Comparison of ENCODE assay signal across 9 mouse cellular contexts in the genomic region with DNA sequence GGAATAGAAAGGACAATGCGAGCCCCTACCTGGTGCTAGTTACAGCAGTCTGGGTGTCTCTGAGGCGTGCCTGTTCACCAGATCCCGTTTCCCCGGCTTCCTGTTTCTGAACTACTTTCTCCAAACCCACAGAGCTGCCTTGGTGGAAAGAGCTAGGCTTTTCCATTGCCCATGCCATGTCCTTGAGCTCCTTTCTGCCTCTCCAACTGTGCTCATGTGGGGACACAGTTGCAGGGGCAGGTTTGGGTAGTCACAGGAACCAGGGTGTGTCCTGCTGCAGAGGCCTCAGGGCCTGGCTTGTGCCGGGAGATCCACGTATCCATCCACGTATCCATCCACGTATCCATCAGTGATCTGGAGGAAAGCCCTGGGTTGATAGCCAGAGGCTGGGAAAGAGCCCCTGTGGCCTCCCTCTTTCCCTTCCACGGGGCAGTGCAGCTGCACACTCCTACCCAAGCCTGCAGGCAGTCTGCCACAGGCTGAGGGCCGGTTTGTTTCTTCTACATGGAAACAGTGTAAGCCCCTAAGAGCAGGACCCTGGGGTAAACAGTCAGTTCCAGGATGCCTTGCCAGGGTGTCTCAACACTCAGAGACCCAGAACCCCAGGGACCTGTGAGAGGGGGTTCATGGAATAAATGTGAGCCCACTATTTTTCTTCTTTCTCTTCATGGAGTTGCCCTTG. TPM values are rescaled to one million over a fixed set of nuclear protein-coding genes. Genes with fewer than 3 reads are reported as not detected.
DNase-seq lines count a peak whose midpoint lies in the region; ATAC-seq and TF ChIP-seq lines count a peak whose summit lies in the region.
"Had no signal": no experiment of that assay in that cellular context is flagged by ENCODE, and none has a peak within 500 bp of the region (broad histone marks: within the 10 kb centered on the region; RNA-seq: fewer than 3 reads in every experiment).

No protein-coding gene starts in this region.

- H3K9ac ChIP-seq in forebrain, embryonic 11.5 days (ENCODE audit: low read length), result peak overlapping the region; percentile 3; the same call in 1 of the 2 replicates
- H3K9ac ChIP-seq in forebrain, embryonic 16.5 days (replicated peaks; ENCODE audit: low read depth, low read length), result no peak overlapping the region
- H3K9ac ChIP-seq in lung, embryonic 14.5 days, result 0 out of 2 replicates have a peak overlapping the region, but pooled peaks have one; percentile 18
- peak overlapping the region; percentile 59 for H3K9ac ChIP-seq in embryonic facial prominence, embryonic 13.5 days
- no peak overlapping the region for H3K9ac ChIP-seq in limb, embryonic 14.5 days (ENCODE audit: low read depth, low read length, severe bottlenecking)
- H3K9ac ChIP-seq: forebrain, postnatal 0 days had no signal

- no peaks in the 10 kb centered on the region for H3K9me3 ChIP-seq in forebrain, embryonic 11.5 days (ENCODE audit: control insufficient read depth, low read length)
- H3K9me3 ChIP-seq in forebrain, embryonic 16.5 days (ENCODE audit: control insufficient read depth, low read length), result no peaks in the 10 kb centered on the region
- H3K9me3 ChIP-seq in lung, embryonic 14.5 days (ENCODE audit: low read depth, low read length), result no peaks in the 10 kb centered on the region
- no peaks in the 10 kb centered on the region for H3K9me3 ChIP-seq in embryonic facial prominence, embryonic 13.5 days
- no peaks in the 10 kb centered on the region for H3K9me3 ChIP-seq in limb, embryonic 14.5 days (ENCODE audit: control insufficient read depth, low read length)

- no peak overlapping the region for H3K4me3 ChIP-seq in forebrain, embryonic 11.5 days (ENCODE audit: low read depth, low read length)
- H3K4me3 ChIP-seq in forebrain, embryonic 16.5 days (replicated peaks; ENCODE audit: low read length), result no peak overlapping the region
- H3K4me3 ChIP-seq in lung, embryonic 14.5 days (ENCODE audit: low read depth, low read length), result no peak overlapping the region
- no peak overlapping the region for H3K4me3 ChIP-seq in lung, adult 2 months (replicated peaks; ENCODE audit: extremely low read depth, low read depth, low read length)
- no peak overlapping the region for H3K4me3 ChIP-seq in embryonic facial prominence, embryonic 13.5 days
- H3K4me3 ChIP-seq in limb, embryonic 14.5 days (replicated peaks; ENCODE audit: low read length), result no peak overlapping the region

- no peak for ATAC-seq in forebrain, embryonic 11.5 days (replicated peaks; ENCODE audit: low FRiP score)
- ATAC-seq in forebrain, embryonic 16.5 days, result no peak
- ATAC-seq in lung, embryonic 14.5 days (ENCODE audit: insufficient read depth), result no peak
- ATAC-seq in embryonic facial prominence, embryonic 13.5 days (ENCODE audit: insufficient number of reproducible peaks, insufficient read depth, low FRiP score, low TSS enrichment, low read depth), result no peak
- ATAC-seq in limb, embryonic 14.5 days (ENCODE audit: low FRiP score, low read depth), result no peak
- ATAC-seq: forebrain, postnatal 0 days had no signal

- peaks cover 2% of the 10 kb centered on the region; the same call in 1 of the 2 replicates for H3K27me3 ChIP-seq in forebrain, embryonic 11.5 days (ENCODE audit: control insufficient read depth, insufficient read depth, low read length)
- H3K27me3 ChIP-seq in forebrain, embryonic 16.5 days (replicated peaks; ENCODE audit: control insufficient read depth, insufficient read depth, low read length), result no peaks in the 10 kb centered on the region
- no peaks in the 10 kb centered on the region; the same call in 1 of the 2 replicates for H3K27me3 ChIP-seq in lung, embryonic 14.5 days (ENCODE audit: insufficient read depth, low read length)
- H3K27me3 ChIP-seq in embryonic facial prominence, embryonic 13.5 days, result peaks cover 22% of the 10 kb centered on the region
- H3K27me3 ChIP-seq in limb, embryonic 14.5 days (ENCODE audit: control insufficient read depth, insufficient read depth, low read length), result no peaks in the 10 kb centered on the region

- TF ChIP-seq CTCF in lung, embryonic 14.5 days (IDR thresholded peaks at IDR 0.05; ENCODE audit: low read depth), result no peak
- no peak for TF ChIP-seq CTCF in lung, adult 2 months (IDR thresholded peaks at IDR 0.05; ENCODE audit: insufficient read depth, low read length)

- intact Hi-C loops in left cerebral cortex, postnatal 14 days (cut with DNase I), result no loop called here

- no peak for DNase-seq in forebrain, embryonic 11.5 days (ENCODE audit: low spot score)
- DNase-seq in lung, embryonic 14.5 days, result no peak
- no peak for DNase-seq in lung, adult 2 months
- DNase-seq in limb, embryonic 14.5 days (ENCODE audit: low spot score), result no peak
- DNase-seq in left cerebral cortex, postnatal 14 days (ENCODE audit: low spot score in 2 of 2), result no peak
- no peak for DNase-seq in frontal cortex, adult 2 months (ENCODE audit: extremely low spot score in 1 of 2, low spot score in 1 of 2)
- DNase-seq: forebrain, postnatal 0 days had no signal

- H3K27ac ChIP-seq in forebrain, embryonic 11.5 days (ENCODE audit: low read depth, low read length), result no peak overlapping the region
- no peak overlapping the region for H3K27ac ChIP-seq in forebrain, embryonic 16.5 days (ENCODE audit: low read length)
- peak overlapping the region; percentile 80 for H3K27ac ChIP-seq in lung, embryonic 14.5 days (ENCODE audit: low read depth)
- H3K27ac ChIP-seq in embryonic facial prominence, embryonic 13.5 days, result peak overlapping the region; percentile 88
- peak overlapping the region; percentile 63 for H3K27ac ChIP-seq in limb, embryonic 14.5 days (replicated peaks; ENCODE audit: low read depth, low read length)

- H3K4me1 ChIP-seq in forebrain, embryonic 11.5 days (replicated peaks; ENCODE audit: control insufficient read depth, insufficient read depth, low read length), result peaks cover 27% of the 10 kb centered on the region
- H3K4me1 ChIP-seq in forebrain, embryonic 16.5 days (replicated peaks; ENCODE audit: control insufficient read depth, insufficient read depth, low read length), result peaks cover 21% of the 10 kb centered on the region
- H3K4me1 ChIP-seq in lung, embryonic 14.5 days (ENCODE audit: insufficient read depth), result peaks cover 19% of the 10 kb centered on the region
- peaks cover 16% of the 10 kb centered on the region for H3K4me1 ChIP-seq in lung, adult 2 months (ENCODE audit: control insufficient read depth, insufficient read depth, low read length)
- H3K4me1 ChIP-seq in embryonic facial prominence, embryonic 13.5 days, result peaks cover 49% of the 10 kb centered on the region
- H3K4me1 ChIP-seq in limb, embryonic 14.5 days (ENCODE audit: control insufficient read depth, insufficient read depth, low read length), result peaks cover 34% of the 10 kb centered on the region

- H3K36me3 ChIP-seq in forebrain, embryonic 11.5 days (ENCODE audit: control insufficient read depth, insufficient read depth, low read length), result no peaks in the 10 kb centered on the region
- H3K36me3 ChIP-seq in forebrain, embryonic 16.5 days (ENCODE audit: control insufficient read depth, insufficient read depth), result no peaks in the 10 kb centered on the region
- H3K36me3 ChIP-seq in lung, embryonic 14.5 days (ENCODE audit: insufficient read depth), result 0 out of 2 replicates have a peak, but pooled peaks cover 5% of the 10 kb centered on the region
- H3K36me3 ChIP-seq in embryonic facial prominence, embryonic 13.5 days, result peaks cover 5% of the 10 kb centered on the region; the same call in 1 of the 2 replicates
- peaks cover 6% of the 10 kb centered on the region; the same call in 1 of the 2 replicates for H3K36me3 ChIP-seq in limb, embryonic 14.5 days (ENCODE audit: control insufficient read depth, insufficient read depth, low read length)

- no peak overlapping the region for H3K4me2 ChIP-seq in forebrain, embryonic 11.5 days (ENCODE audit: low read depth, low read length, severe bottlenecking)
- H3K4me2 ChIP-seq in forebrain, embryonic 16.5 days (ENCODE audit: low read length), result no peak overlapping the region
- H3K4me2 ChIP-seq in lung, embryonic 14.5 days, result no peak overlapping the region
- H3K4me2 ChIP-seq in embryonic facial prominence, embryonic 13.5 days, result peak overlapping the region; percentile 22; the same call in 1 of the 2 replicates
- no peak overlapping the region for H3K4me2 ChIP-seq in limb, embryonic 14.5 days (replicated peaks; ENCODE audit: low read depth, low read length, severe bottlenecking)

- TF ChIP-seq POLR2A in lung, adult 2 months (IDR thresholded peaks at IDR 0.05; ENCODE audit: borderline replicate concordance, extremely low read depth, low read depth, low read length), result no peak
- no peak for TF ChIP-seq POLR2A in limb, embryonic 14.5 days (IDR thresholded peaks at IDR 0.05; ENCODE audit: borderline replicate concordance, extremely low read depth, insufficient read depth, insufficient read length)

- 84% methylated on average over 10 of the region's 10 CpGs for WGBS in forebrain, embryonic 11.5 days
- WGBS in forebrain, embryonic 16.5 days, result 65% methylated on average over 10 of the region's 10 CpGs
- WGBS in lung, embryonic 14.5 days, result 72% methylated on average over 10 of the region's 10 CpGs
- WGBS in lung, adult 2 months, result 45% methylated on average over 10 of the region's 10 CpGs
- WGBS in embryonic facial prominence, embryonic 13.5 days, result 44% methylated on average over 10 of the region's 10 CpGs
- 46% methylated on average over 10 of the region's 10 CpGs for WGBS in limb, embryonic 14.5 days

RNA-seq across cellular contexts. Expression of a gene that starts 38.4 kb away (rescaled TPM):
- 70.8 and 71.7 TPM in 2 replicates for polyA plus RNA-seq in forebrain, embryonic 11.5 days (2014; fragmentation: Nextera tagmentation; extraction: Ambion mirVana)
- 64.9 and 68.8 TPM in 2 replicates for polyA plus RNA-seq in forebrain, embryonic 16.5 days (2015; fragmentation: Nextera tagmentation; extraction: Ambion mirVana)
- 55.1 and 57.6 TPM in 2 replicates for polyA plus RNA-seq in lung, embryonic 14.5 days (2014; fragmentation: Nextera tagmentation; extraction: Ambion mirVana)
- polyA plus RNA-seq in lung, adult 2 months (2012; rRNA removed), result 23.3 and 39.0 TPM in 2 replicates
- polyA plus RNA-seq in embryonic facial prominence, embryonic 13.5 days (2015; fragmentation: Nextera tagmentation; extraction: Ambion mirVana), result 64.1 and 69.4 TPM in 2 replicates
- polyA plus RNA-seq in limb, embryonic 14.5 days (2012; rRNA removed), result 46.9 and 63.5 TPM in 2 replicates
- 60.2 and 64.7 TPM in 2 replicates for polyA plus RNA-seq in limb, embryonic 14.5 days (2014; fragmentation: Nextera tagmentation; extraction: Ambion mirVana)
- total RNA-seq in left cerebral cortex, postnatal 14 days (2021), result 10 to 100 TPM; 68.6 to 75.4 TPM
- 71.1 and 76.6 TPM in 2 replicates for polyA plus RNA-seq in frontal cortex, adult 2 months (2012; rRNA removed)

Comparison
In these comparisons a context has a peak if more than half of its experiments do, and no peak if none do; other contexts are left out.
1. H3K9ac ChIP-seq: peak in forebrain, embryonic 11.5 days (single experiment), lung, embryonic 14.5 days (single experiment) and embryonic facial prominence, embryonic 13.5 days (single experiment); none in forebrain, embryonic 16.5 days (single experiment) and limb, embryonic 14.5 days (single experiment).
2. H3K27ac ChIP-seq: peak in lung, embryonic 14.5 days (single experiment), embryonic facial prominence, embryonic 13.5 days (single experiment) and limb, embryonic 14.5 days (single experiment); none in forebrain, embryonic 11.5 days (single experiment) and forebrain, embryonic 16.5 days (single experiment).